Mouse (Mus musculus): ENCODE results near the gene Gm10283. TPM values are rescaled to one million over a fixed set of nuclear protein-coding genes. Genes with fewer than 3 reads are reported as not detected.
"Not testable (repeated sequence)": the region's sequence is repeated elsewhere in the genome, so short reads cannot be mapped to it uniquely, and the experiment has no call there.

The Gm10283 gene
- total RNA-seq (2021): not detected

DNA sequence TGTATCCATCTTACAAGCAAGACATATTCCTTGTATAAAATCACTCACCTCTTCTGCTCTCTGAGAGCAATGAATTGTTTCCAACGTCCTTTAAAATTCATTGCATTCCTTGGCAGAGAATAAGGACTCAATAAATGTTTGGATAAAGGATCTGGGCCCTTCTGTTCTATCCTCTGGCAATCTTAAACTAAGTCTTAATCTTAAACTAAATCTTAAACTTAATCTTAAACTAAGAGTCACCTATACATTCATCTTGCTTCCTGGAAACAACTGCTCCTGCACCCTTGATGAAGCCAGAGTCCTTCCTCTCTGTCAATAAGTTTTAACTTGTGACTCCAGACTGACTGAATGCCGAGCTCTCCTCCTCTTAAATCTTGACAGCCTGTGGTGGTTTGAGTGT lies at the start of gene Gm10283:
Gene Gm10283, minus strand, starts transcription at position 101 of the 400 bp plus-strand sequence.
- intact Hi-C loops (cut with DNase I): no loop called here
- no peak for DNase-seq (ENCODE audit: low spot score)

DNA sequence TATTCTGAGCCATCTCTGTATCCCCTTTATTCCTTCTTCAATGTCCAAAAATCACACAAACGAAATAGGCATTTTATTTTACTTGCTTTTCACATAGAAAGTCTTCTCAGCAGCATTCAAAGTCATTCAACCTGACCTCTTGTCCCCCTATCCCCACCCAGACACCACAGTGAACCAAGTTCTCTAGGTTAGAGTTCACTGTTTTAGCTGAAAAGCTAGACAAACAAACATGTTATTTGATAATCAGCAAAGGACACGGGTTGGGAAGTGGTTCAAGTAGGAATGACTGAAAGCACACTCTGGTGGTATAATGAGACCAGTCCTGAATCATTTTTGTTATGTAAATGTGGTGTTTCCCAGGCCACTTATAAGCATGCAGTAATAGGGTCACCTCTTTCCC lies 31.9 kb upstream of the Gm10283 start:
- intact Hi-C loops (cut with DNase I): no loop called here
- DNase-seq (ENCODE audit: low spot score): no peak

DNA sequence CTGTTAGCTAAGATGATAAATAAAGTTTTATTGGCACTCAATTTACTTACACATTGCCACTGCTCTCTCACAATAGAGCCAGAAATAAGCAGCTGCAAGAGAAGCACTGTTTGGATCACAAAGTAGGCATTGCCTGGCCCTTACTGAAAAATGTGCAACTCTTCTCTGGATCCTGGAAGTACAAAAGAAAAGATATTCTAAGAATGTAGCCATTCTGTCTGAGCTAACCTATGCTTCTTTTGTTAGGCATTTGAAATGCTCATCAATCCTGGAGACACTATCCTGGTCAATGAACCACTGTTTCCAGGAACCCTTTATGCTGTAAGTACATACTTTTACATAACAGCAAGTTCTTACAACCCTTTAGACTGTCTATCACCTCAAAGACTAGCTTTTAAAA lies 15.3 kb upstream of the Gm10283 start:
- intact Hi-C loops (cut with DNase I): no loop called here
- no peak for DNase-seq (ENCODE audit: low spot score)

DNA sequence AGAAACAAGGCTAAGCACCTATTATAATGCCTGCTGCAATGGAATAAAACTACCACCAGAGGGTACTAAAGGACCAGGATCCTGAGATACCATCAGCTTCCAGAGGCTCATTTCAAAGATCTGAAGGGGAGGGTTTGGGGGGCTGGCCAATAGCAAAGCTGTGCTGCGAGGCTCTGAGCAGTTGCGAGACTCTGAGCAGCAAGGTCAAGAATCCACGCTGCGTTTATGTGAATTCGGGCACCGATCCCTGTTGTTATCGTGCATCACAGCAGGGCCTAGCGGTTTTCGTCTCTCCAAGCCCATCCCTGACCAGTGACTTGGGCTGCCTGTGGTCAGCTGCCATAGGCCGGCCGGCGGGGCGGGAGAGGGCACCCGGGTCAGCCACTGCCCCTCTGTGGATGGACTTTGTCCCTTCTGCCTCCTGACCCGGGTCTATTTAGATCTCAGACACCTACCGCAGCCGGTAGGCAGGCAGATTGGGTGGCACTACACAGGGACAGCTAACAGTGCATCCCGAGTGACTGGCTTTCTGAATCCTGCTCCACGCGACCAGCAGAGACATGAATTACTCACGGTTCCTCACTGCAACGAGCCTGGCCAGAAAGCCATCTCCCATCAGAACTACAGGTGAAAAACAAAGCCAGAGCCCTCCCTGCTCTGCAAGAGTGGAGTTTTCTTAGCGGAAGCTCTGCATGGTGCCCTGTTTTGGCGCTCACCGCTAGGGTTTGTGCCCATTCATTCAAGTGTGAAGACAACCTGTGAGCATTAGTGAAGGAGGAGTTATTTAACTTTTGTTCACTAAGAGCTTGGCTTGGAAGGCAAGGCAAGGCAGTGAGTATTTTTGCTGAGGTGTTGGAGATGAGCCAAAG lies 2.9 kb upstream of the Gm10283 start, which contains the start of gene Aadat:
Gene Aadat, plus strand, starts transcription at position 280 of the 869 bp plus-strand sequence.
- intact Hi-C loops (cut with DNase I): loop anchor here (2.0 to 5.0 kb wide), 2 partner anchors 86 to 359 kb away; no protein-coding TSS in a partner anchor
- peak; percentile 2 for DNase-seq (ENCODE audit: low spot score)

DNA sequence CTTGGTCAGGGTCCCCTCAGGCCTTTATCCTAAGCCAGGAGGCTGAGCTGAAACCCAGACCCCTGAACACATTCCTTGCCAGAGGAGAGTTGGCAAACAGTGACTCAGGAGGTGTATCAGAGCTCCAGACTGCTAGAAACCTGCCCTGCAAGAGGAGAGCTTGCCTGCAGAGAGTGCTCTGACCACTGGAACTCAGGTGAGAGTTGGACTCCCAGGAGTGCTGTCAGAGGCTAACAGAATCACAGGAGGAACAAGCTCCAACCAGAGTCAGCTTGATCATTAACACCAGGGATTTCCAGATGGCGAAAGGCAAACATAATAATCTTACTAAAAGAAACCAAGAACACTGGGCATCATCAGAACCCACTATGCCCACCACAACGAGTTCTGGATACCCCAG lies 8.0 kb downstream of the Gm10283 start:
- not testable (repeated sequence) for DNase-seq (ENCODE audit: low spot score)

DNA sequence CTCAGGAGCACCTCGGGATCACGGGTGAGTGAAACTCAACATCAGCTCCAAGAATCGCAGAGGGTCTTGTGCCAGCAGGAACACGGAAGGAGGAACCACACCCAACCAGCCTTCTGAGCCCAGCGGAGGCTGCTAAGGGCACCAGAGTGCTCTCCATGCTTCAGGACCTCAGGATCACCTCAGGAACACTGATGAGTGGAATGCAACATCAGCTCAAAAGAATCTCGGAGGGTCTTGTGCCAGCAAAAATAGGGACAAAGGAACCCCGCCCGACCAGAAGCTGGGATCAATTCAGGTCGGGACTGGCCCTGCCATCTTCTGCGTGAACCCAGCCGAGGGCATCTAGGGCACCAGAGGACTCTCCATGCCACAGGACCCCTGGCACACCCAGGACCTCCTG lies 8.4 kb downstream of the Gm10283 start:
- intact Hi-C loops (cut with DNase I): no loop called here
- DNase-seq (ENCODE audit: low spot score): no peak

More for the DNA sequence above, 8.0 kb downstream of the Gm10283 start:
- intact Hi-C loops (cut with DNase I): not testable (repeated sequence)

DNA sequence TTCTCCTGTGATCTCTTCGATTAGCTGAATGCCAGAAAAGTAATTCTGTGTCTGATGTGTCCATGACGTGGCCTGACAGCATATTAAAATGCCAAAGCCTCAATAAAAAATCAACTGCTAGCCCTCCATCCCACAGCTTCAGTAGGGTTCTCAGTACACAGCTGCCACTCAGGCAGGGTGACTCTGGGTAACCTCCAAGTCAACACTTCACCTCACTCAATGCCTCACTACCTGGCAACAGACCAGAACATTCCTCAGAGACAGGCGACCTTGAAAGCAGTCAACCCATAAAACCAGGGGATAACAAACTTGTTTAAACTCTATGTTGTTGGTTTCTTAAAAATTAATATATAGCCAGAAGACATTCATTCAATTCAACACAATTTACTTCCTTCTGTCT lies 10.5 kb downstream of the Gm10283 start:
- intact Hi-C loops (cut with DNase I): no loop called here
- DNase-seq (ENCODE audit: low spot score): no peak

DNA sequence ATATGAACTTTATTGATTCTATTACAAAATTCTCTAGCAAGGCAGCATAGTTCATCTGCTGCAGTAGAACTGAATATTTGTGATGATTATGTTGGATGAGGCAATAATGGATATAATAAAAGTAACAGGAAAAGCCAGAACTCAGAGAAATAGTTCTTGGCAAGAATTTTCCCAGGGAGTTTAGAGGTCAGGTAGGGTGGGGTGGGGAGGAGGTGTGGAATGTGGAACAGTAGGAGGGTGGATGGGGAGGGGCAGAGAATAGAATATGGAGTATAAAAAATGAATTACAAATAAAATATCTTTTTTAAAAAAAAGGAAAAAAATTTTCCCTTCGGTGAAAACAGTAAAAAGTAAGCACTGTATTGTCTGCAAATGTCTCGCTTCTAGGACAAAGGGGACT lies 11.1 kb downstream of the Gm10283 start:
- intact Hi-C loops (cut with DNase I): no loop called here
- no peak for DNase-seq (ENCODE audit: low spot score)

DNA sequence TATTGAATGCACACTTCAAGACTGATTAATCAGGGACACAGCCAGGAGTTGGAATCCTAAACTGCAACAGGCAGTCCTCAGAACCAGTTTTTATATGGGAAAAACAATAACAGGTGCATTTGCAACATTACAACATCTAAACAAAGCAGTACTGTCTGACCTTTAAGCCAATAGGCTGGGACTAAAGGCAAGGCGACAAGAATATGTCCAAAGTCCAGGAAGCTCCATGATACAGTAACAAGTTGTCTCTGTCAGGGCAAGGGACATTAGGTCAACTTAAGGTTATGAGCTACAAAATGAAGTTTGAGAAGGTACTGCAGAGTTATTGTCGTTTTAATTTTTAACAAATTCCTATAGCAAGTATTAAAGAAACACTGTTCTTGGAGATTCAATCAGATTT lies 12.9 kb downstream of the Gm10283 start:
- intact Hi-C loops (cut with DNase I): no loop called here

DNA sequence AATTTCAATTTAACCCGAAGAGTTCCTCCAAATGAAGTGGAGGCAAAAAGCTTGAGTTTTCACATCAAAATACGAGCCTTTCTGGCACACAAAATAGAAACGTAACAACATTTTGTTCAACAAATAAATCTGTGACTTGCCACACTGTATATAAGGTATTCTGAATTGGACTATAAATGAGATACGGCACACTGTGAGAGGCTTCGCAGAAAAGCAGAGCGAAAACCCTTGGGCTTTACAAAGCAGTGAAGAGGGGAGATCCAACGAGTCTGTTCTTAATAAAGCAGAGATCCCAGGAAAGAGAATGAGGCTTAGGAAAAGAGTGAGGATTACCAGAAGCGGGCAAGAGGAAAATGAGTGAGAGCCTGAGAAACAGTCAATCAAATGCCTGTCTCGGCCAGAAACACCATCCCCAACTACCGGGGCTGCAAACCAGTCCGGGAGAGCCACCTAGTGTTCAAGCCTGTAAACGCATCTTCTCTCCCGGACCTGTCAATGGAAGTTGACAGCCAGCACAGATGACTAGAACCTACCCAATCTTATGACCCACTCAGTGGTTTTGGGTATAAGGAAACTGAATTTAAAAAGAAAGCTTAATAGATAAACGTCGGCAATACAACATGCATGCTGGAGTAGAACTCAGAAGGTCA lies 36.2 kb downstream of the Gm10283 start:
- intact Hi-C loops (cut with DNase I): loop anchor here (10.0 kb wide), 1 partner anchor 1082 kb away; no protein-coding TSS in a partner anchor
- DNase-seq (ENCODE audit: low spot score): no peak

More for the DNA sequence above, 12.9 kb downstream of the Gm10283 start:
- DNase-seq (ENCODE audit: low spot score): no peak

DNA sequence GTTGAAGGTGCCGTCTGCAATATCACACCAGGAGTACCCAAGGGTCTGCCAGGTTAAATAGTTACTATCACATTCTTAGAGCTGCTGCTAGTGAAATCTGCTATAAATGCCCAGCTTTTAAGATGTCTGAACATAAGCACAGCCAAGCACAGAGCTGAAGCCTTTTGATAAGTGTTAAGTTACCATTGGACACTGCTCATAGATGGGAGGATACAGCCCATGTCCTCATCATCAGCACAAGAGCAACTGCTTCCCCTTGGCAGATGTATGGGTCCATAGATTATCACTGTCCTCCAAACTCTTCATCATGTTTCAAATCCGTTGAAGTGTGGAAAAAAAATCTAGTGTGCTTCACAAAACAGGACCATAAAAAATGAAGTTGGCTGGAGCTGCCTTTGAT lies 53.7 kb downstream of the Gm10283 start:
- intact Hi-C loops (cut with DNase I): no loop called here
- no peak for DNase-seq (ENCODE audit: low spot score)

DNA sequence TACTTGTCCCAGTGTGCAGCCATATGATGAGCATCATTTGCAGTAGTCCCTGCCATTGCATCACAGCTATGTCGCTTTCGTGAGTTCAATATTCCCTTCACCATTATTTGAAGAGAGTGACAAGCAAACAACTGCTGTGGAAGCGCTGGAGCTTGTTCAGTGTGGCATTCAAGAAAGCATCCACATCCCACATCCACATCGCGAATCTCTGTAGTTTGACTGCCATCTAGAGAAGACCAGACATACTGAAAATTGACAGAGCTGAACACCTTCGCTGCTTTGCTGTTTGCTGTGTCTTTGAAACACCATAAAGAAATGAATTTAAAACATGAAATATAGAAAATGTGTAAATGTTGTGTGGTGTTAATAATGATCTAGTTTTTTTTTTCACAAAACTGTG lies 58.0 kb downstream of the Gm10283 start:
- no peak for DNase-seq (ENCODE audit: low spot score)
- intact Hi-C loops (cut with DNase I): no loop called here

DNA sequence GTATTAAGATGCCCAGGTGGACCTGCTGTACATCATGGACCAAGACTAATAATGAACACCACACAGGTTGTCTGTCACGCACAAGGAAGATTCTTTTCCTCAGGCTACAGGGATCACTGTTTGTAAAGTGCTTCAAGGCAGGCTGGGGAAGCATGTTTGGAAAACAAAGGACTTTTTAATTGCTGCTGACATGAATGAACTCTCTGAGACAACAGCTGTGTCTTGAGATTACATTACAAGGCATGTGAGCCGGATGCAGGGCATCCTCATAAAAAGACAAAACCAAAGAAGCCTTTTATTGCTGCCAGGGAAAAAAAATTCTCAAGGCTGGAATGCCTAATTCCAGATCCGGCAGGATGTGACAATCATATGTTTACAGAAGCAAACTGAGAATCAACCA lies 64.4 kb downstream of the Gm10283 start:
- intact Hi-C loops (cut with DNase I): no loop called here
- DNase-seq (ENCODE audit: low spot score): no peak

DNA sequence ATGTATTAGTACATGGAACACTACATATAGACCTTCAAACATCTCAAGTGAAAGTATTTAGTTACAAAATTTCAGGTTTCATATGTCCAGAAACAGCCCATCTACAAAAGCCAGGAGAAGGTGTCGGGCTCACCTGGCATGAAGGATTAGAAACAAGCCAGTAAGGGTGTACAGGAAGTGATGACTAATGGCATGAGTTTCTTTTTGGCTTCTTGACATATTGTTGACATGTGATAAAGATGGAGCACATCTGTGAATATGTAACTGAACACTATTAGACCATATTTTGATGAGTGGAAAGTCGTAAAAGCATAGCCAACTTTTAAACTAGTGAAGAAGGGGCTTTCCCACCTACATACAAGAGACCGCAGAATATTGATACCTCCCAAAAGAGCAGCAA lies 66.1 kb downstream of the Gm10283 start:
- no peak for DNase-seq (ENCODE audit: low spot score)
- intact Hi-C loops (cut with DNase I): no loop called here

DNA sequence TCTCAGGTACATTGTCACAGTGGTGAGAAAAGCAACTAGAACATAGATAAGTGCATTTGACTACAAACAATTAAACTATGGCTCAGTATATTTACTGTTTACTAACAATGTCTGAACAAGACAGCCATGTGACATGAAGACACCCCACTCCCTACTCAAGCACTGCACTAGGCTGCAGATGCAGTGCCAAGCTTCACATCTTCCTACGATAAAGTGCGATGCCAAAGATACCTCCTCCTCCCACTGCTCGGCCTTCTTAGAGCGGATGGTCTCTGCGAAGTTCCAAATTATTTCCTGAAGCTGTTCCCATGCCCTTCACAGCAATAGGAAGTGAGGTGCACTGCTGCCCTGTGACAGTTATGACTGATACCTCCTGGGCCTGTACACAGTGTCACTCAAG lies 70.3 kb downstream of the Gm10283 start:
- intact Hi-C loops (cut with DNase I): no loop called here

DNA sequence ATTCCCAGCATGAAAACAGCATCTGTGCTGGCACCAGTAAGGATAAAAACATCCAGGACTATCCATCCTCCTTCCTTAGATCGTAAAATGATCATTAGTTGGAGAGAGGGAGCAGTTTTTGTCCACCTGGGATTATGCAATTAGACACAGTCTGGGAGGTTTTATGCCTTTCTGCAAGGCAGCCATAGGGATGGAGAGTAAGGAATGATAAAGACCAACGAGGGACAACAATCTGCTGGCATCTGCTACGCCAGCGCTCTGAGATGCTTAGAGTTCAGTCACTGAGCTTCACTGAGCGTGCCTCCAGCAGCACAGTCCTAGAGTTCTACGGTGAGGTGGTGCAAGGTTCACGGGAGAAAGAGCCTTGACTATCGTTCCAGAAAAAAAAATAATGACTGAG lies 96.6 kb downstream of the Gm10283 start:
- intact Hi-C loops (cut with DNase I): no loop called here
- DNase-seq (ENCODE audit: low spot score): no peak

More for the DNA sequence above, 70.3 kb downstream of the Gm10283 start:
- DNase-seq (ENCODE audit: low spot score): no peak

DNA sequence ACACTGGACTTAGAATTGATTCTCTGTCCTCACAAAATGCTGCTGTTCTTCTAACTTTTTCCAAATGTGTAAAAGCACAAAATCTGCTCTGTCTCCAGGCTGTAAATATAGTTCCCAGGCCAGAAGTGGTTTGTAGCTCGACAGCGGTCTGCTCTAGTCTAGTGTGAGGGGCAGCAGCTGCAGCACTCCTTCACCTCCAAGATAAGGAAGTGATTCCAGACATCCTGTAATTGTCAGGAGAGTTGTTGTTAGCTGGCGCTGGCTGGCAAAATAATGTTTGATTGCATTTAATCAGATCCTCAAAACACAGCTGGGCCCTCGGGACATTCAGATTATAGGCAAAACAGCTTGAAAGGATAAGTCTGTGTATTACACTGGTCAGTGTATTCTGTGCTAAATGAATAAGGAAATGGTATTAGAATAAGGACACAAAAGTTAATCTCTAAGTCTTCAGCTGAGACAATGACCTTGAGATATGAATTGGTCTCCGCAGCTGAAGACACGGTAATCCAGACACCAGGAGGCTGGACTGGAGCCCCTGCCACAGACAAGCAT lies 97.9 kb downstream of the Gm10283 start:
- intact Hi-C loops (cut with DNase I): no loop called here
- no peak for DNase-seq (ENCODE audit: low spot score)

DNA sequence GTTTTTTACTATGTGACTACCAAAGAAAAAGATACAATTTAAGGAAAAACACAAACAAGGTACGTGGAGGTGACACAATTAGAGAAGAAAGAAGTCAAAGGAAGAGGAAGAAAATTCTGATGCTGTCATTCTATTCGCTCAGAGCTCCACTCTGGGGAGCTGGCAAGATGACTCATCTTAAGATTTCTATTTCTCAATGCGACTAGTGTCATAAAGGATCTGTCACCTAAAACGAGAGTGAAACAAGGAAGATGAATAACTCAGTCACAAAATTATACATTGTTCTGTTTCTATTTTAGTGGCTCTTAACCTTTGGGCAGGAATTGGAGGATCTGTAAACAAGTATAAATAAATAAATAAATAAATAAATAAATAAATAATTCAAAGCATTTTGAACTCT lies 109.3 kb downstream of the Gm10283 start:
- DNase-seq (ENCODE audit: low spot score): no peak
- intact Hi-C loops (cut with DNase I): no loop called here

DNA sequence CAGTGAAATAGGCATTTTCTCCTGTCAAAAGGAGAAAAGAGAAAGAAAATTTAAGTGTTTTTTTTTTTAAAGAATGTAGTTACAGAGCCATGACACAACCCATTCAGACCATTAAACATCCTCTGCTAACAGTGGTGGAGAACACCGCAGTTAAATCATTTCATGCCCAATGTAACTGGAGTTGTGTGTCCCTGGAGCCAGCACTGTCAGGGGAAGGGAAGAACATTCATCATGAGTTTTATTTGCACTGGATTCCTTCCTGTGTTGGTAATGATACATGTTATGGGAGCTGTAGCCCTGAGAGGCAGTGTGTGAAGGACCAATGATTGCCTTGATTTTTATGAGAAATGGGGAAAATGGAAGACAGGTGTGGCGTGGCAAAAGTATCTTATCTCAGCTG lies 116.4 kb downstream of the Gm10283 start:
- no peak for DNase-seq (ENCODE audit: low spot score)
- intact Hi-C loops (cut with DNase I): no loop called here
